Mouse (Mus musculus) neural tube, embryonic 15.5 days (tissue): Measurements from ENCODE around the gene Prss50. TPM values are rescaled to one million over a fixed set of nuclear protein-coding genes. Genes with fewer than 3 reads are reported as not detected.
A peak's percentile ranks its signal among the peaks of the same experiment; 100 is the strongest.
"Not testable (repeated sequence)": the region's sequence is repeated elsewhere in the genome, so short reads cannot be mapped to it uniquely, and the experiment has no call there.

ENCODE experiments used
- ATAC-seq: fragments of 200-750 bp; cut with Nextera tagmentation; 2 replicates; pipeline ENCODE4 v1.8.0; 2017; ENCODE audit warnings: mild to moderate bottlenecking, moderate TSS enrichment, moderate library complexity; ENCODE audit not compliant: low FRiP score
- H3K27ac ChIP-seq: fragments of 300-500 bp; sonication (generic); replicated peaks from 2 replicates; pipeline ENCODE4 v1.5.1; 2015; ENCODE audit warnings: mild to moderate bottlenecking, inconsistent platforms
- H3K27me3 ChIP-seq: fragments of 300-500 bp; sonication (generic); replicated peaks from 2 replicates; pipeline ENCODE4 v1.6.1; 2015; ENCODE audit warnings: inconsistent platforms
- H3K36me3 ChIP-seq: fragments of 300-500 bp; sonication (generic); 2 replicates; pipeline ENCODE4 v1.6.1; 2015; ENCODE audit warnings: inconsistent platforms
- H3K4me1 ChIP-seq: fragments of 300-500 bp; sonication (generic); 2 replicates; pipeline ENCODE4 v1.6.1; 2015; ENCODE audit warnings: inconsistent platforms
- H3K4me2 ChIP-seq: fragments of 300-500 bp; sonication (generic); 2 replicates; pipeline ENCODE4 v1.6.1; 2015; ENCODE audit warnings: inconsistent platforms, mild to moderate bottlenecking, moderate library complexity
- H3K4me3 ChIP-seq: fragments of 300-500 bp; sonication (generic); replicated peaks from 2 replicates; pipeline ENCODE4 v1.5.1; 2015; ENCODE audit warnings: mild to moderate bottlenecking, inconsistent platforms
- H3K9ac ChIP-seq: fragments of 300-500 bp; sonication (generic); replicated peaks from 2 replicates; pipeline ENCODE4 v1.6.1; 2015; ENCODE audit warnings: mild to moderate bottlenecking, inconsistent platforms
- H3K9me3 ChIP-seq: fragments of 300-500 bp; sonication (generic); replicated peaks from 2 replicates; pipeline ENCODE4 v1.6.1; 2016; ENCODE audit warnings: inconsistent platforms
- WGBS: fragments of 180-500 bp; shearing (Covaris S2); methylation state at CpG from one replicate; pipeline ENCODE4 v1.1.7; 2015; ENCODE audit warnings: mixed read lengths; 5-methylcytosine and 5-hydroxymethylcytosine counted together
- polyA plus RNA-seq: library from polyadenylated mRNA; unstranded; fragments of >200 nt; fragmentation: Nextera tagmentation; extraction: Ambion mirVana; gene quantifications from 2 replicates; pipeline ENCODE4 v1.2.1, GENCODE M21; 2015

Prss50 gene
- polyA plus RNA-seq: 0.59 and 0.75 TPM in 2 replicates

GRCm38 (mm10) chr9:110857781-110858472 lies at the start of gene Prss50:
Gene Prss50 (plus strand): TSS chr9:110857967.
- no peak for ATAC-seq
- Histone ChIP-seq H3K9ac (0 out of 2 replicates have a peak within 1 kb of the TSS, but pooled peaks have one; percentile 21), H3K4me3 (peak within 1 kb of the TSS; percentile 24), H3K9me3 (no peaks in the 10 kb centered on the region), H3K4me2 (peak within 1 kb of the TSS; percentile 54), H3K4me1 (peaks cover 5% of the 10 kb centered on the region), H3K36me3 (no peaks in the 10 kb centered on the region), H3K27me3 (peaks cover 9% of the 10 kb centered on the region), H3K27ac (no peak within 1 kb of the TSS)
- 10% methylated on average over 50 of the region's 50 CpGs for WGBS

GRCm38 (mm10) chr9:110810051-110810450 lies 47.7 kb upstream of the Prss50 start:
- no peaks in the 10 kb centered on the region for H3K4me1 ChIP-seq
- 92% methylated on average over 4 of the region's 4 CpGs for WGBS
- ATAC-seq: no peak
- no peak overlapping the region for H3K4me2 ChIP-seq
- H3K27ac ChIP-seq: no peak overlapping the region
- no peaks in the 10 kb centered on the region for H3K9me3 ChIP-seq
- H3K4me3 ChIP-seq: no peak overlapping the region
- H3K9ac ChIP-seq: no peak overlapping the region
- H3K36me3 ChIP-seq: no peaks in the 10 kb centered on the region
- H3K27me3 ChIP-seq: no peaks in the 10 kb centered on the region

- Histone ChIP-seq H3K27me3 (no peaks in the 10 kb centered on the region), H3K4me2 (no peak within 1 kb of the TSS), H3K4me1 (no peaks in the 10 kb centered on the region), H3K9me3 (no peaks in the 10 kb centered on the region), H3K4me3 (no peak within 1 kb of the TSS), H3K9ac (no peak within 1 kb of the TSS), H3K27ac (no peak within 1 kb of the TSS), H3K36me3 (no peaks in the 10 kb centered on the region)
- 69% methylated on average over 18 of the region's 18 CpGs for WGBS
- ATAC-seq: no peak
These were observed 44.0 kb upstream of the Prss50 start, which contains the start of gene Prss44 for GRCm38 (mm10) chr9:110813789-110814188. Gene Prss44 (plus strand): TSS chr9:110813994.

DNA sequence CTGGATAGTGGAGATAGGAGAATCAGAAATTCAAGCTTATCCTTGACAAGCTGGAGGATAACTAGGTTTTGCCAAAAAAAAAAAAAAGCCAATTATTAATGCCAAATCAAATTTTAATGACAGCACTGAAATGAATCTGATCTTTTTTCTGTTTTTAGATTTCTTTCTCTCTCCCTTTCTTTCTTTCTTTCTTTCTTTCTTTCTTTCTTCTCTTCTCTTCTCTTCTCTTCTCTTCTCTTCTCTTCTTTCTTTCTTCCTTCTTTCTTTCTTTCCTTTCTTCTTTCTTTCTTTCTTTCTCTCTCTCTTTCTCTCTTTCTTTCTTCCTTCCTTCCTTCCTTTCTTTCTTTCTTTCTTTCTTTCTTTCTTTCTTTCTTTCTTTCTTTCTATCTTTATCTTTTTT lies 37.2 kb upstream of the Prss50 start:
- not testable (repeated sequence) for ATAC-seq, H3K9me3 ChIP-seq, H3K36me3 ChIP-seq

GRCm38 (mm10) chr9:110821436-110821835 lies 36.3 kb upstream of the Prss50 start:
- ATAC-seq: no peak
- H3K36me3 ChIP-seq: no peaks in the 10 kb centered on the region
- no peak overlapping the region for H3K27ac ChIP-seq
- H3K9ac ChIP-seq: no peak overlapping the region
- H3K4me3 ChIP-seq: no peak overlapping the region
- H3K4me1 ChIP-seq: no peaks in the 10 kb centered on the region
- H3K4me2 ChIP-seq: no peak overlapping the region
- 84% methylated on average over 7 of the region's 7 CpGs for WGBS
- no peaks in the 10 kb centered on the region for H3K27me3 ChIP-seq
- no peaks in the 10 kb centered on the region for H3K9me3 ChIP-seq

More for the DNA sequence above, 37.2 kb upstream of the Prss50 start:
- not testable (repeated sequence) for H3K4me2 ChIP-seq, H3K27ac ChIP-seq, H3K27me3 ChIP-seq, H3K4me1 ChIP-seq, H3K9ac ChIP-seq, H3K4me3 ChIP-seq

DNA sequence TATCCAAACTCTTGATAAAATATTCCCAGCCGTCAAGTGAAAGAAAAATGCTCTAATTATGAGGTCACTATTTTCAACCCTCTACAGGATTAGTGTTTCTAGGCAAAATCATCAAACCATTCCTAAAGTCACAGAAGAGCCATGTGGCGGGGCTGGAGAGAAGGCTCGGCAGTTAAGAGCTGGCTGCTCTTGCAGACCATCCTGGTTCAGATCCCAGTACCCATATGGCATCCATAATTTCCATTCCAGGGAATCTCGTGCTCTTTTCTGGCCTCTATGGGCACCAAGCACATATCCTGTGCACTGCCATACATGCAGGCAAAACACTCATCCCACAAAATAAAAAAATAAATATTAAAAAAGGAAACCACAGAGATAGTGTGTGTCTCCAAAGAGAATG lies 32.3 kb upstream of the Prss50 start:
- Histone ChIP-seq H3K4me1 (no peaks in the 10 kb centered on the region), H3K4me3 (no peak overlapping the region), H3K9ac (no peak overlapping the region), H3K9me3 (no peaks in the 10 kb centered on the region), H3K27ac (no peak overlapping the region), H3K27me3 (no peaks in the 10 kb centered on the region), H3K36me3 (no peaks in the 10 kb centered on the region), H3K4me2 (no peak overlapping the region)
- ATAC-seq: no peak
- WGBS: 82% methylated on average over 4 of the region's 4 CpGs

- no peak overlapping the region for H3K4me2 ChIP-seq
- no peak overlapping the region for H3K27ac ChIP-seq
- ATAC-seq: no peak
- H3K9ac ChIP-seq: no peak overlapping the region
- no peaks in the 10 kb centered on the region for H3K27me3 ChIP-seq
- H3K4me3 ChIP-seq: no peak overlapping the region
- H3K9me3 ChIP-seq: no peaks in the 10 kb centered on the region
- 76% methylated on average over 7 of the region's 7 CpGs for WGBS
- no peaks in the 10 kb centered on the region for H3K4me1 ChIP-seq
- no peaks in the 10 kb centered on the region for H3K36me3 ChIP-seq
These were observed 31.9 kb upstream of the Prss50 start for GRCm38 (mm10) chr9:110825832-110826231.

DNA sequence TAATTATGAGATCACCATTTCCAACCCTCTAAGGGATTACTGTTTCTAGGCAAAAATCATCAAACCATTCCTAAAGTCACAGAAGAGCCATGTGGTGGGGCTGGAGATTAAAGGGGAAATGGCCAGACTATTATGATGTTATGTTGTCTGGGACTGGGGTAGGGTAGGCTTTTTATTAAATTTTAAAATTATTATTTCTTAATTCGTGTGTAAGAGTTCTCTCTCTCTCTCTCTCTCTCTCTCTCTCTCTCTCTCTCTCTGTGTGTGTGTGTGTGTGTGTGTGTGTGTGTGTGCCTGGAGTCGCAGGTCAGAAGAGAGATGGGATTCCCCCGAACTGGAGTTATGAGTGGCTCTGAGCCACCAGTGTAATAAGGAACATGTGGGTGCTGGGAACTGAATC lies 31.4 kb upstream of the Prss50 start, which contains the start of gene Prss43:
TSS of gene Prss43 (plus strand) at position 301 of the 400 bp plus-strand sequence.
- Histone ChIP-seq H3K4me3 (no peak within 1 kb of the TSS), H3K27me3 (no peaks in the 10 kb centered on the region), H3K4me2 (no peak within 1 kb of the TSS), H3K9me3 (no peaks in the 10 kb centered on the region), H3K9ac (no peak within 1 kb of the TSS), H3K4me1 (no peaks in the 10 kb centered on the region), H3K36me3 (no peaks in the 10 kb centered on the region), H3K27ac (no peak within 1 kb of the TSS)
- no peak for ATAC-seq
- WGBS: 80% methylated on average over 3 of the region's 3 CpGs

DNA sequence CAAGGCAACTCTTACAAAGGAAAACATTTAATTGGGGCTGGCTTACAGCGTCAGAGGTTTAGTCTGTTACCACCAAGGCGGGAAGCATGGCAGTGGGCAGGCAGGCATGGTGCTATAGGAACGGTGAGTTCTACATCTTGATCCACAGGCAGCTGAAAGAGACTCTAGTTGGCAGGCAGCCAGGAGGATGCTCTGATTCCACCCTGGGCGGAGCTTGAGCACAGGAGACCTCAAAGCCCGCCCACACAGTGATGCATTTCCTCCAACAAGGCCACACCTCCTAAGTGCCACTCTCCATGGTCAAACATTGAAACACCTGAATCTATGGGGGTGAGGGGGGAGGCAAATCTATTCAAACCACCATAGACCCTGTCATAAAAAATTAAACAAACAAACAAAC lies 24.7 kb upstream of the Prss50 start:
- Histone ChIP-seq H3K27ac (no peak overlapping the region), H3K9ac (no peak overlapping the region), H3K27me3 (no peaks in the 10 kb centered on the region), H3K4me2 (no peak overlapping the region), H3K4me3 (no peak overlapping the region), H3K9me3 (no peaks in the 10 kb centered on the region), H3K36me3 (no peaks in the 10 kb centered on the region), H3K4me1 (no peaks in the 10 kb centered on the region)
- WGBS: 72% methylated on average over 5 of the region's 5 CpGs
- no peak for ATAC-seq

GRCm38 (mm10) chr9:110834411-110834810 lies 23.4 kb upstream of the Prss50 start, which contains the start of gene Prss45:
Gene Prss45 (plus strand): TSS chr9:110834588.
- Histone ChIP-seq H3K36me3 (no peaks in the 10 kb centered on the region), H3K9ac (no peak within 1 kb of the TSS), H3K4me1 (no peaks in the 10 kb centered on the region), H3K9me3 (no peaks in the 10 kb centered on the region), H3K27ac (no peak within 1 kb of the TSS), H3K4me3 (no peak within 1 kb of the TSS), H3K27me3 (no peaks in the 10 kb centered on the region), H3K4me2 (no peak within 1 kb of the TSS)
- no peak for ATAC-seq
- WGBS: 82% methylated on average over 19 of the region's 19 CpGs

GRCm38 (mm10) chr9:110834961-110835360 lies 22.8 kb upstream of the Prss50 start:
- Histone ChIP-seq H3K4me2 (no peak overlapping the region), H3K9me3 (no peaks in the 10 kb centered on the region), H3K27ac (no peak overlapping the region)

DNA sequence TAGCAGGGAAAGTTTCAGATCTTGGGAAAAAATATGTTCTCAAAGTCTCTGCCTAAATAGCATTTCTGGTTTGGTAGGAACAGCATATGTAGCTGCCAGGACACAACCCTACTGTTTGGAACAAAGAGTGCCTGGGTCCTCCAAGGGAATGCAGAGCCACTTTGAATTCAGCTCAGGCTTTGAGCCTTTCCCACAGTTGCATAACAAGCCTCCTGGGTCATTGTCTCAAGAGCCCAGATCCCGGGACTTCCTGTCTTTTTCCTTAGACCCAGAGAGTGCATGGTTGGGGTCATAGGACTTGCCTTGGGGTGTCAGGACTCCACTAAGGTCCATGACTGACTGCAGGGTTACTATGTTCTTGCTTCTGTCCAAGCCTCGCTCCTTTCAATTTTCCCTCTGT lies 21.7 kb upstream of the Prss50 start:
- H3K27ac ChIP-seq: no peak overlapping the region; the same call in 1 of the 2 replicates

More at GRCm38 (mm10) chr9:110834961-110835360, 22.8 kb upstream of the Prss50 start:
- 33% methylated on average over 10 of the region's 10 CpGs for WGBS
- no peak for ATAC-seq
- no peak overlapping the region for H3K9ac ChIP-seq
- no peaks in the 10 kb centered on the region for H3K36me3 ChIP-seq
- no peaks in the 10 kb centered on the region for H3K27me3 ChIP-seq
- no peaks in the 10 kb centered on the region for H3K4me1 ChIP-seq
- H3K4me3 ChIP-seq: no peak overlapping the region

More for the DNA sequence above, 21.7 kb upstream of the Prss50 start:
- no peaks in the 10 kb centered on the region for H3K36me3 ChIP-seq
- H3K4me3 ChIP-seq: no peak overlapping the region
- H3K9ac ChIP-seq: no peak overlapping the region
- no peaks in the 10 kb centered on the region for H3K4me1 ChIP-seq
- ATAC-seq: no peak
- H3K27me3 ChIP-seq: no peaks in the 10 kb centered on the region
- WGBS: 57% methylated on average over 2 of the region's 2 CpGs
- H3K9me3 ChIP-seq: no peaks in the 10 kb centered on the region
- H3K4me2 ChIP-seq: no peak overlapping the region
